Mouse (Mus musculus) hindbrain, postnatal 0 days (tissue): ENCODE measurements around the gene Prox2. TPM values are rescaled to one million over a fixed set of nuclear protein-coding genes. Genes with fewer than 3 reads are reported as not detected.

ENCODE experiments used
- ATAC-seq: fragments of 200-750 bp; cut with Nextera tagmentation; 2 replicates; pipeline ENCODE4 v1.8.0; 2017; ENCODE audit warnings: mild to moderate bottlenecking, moderate TSS enrichment, moderate library complexity
- DNase-seq: peaks from one replicate; pipeline ENCODE4 v3.0.0-alpha.2; 2015; ENCODE audit warnings: low spot score
- H3K27ac ChIP-seq: fragments of 300-500 bp; sonication (generic); 2 replicates; pipeline ENCODE4 v1.5.1; 2014; ENCODE audit warnings: mild to moderate bottlenecking
- H3K27me3 ChIP-seq: fragments of 300-500 bp; sonication (generic); 2 replicates; pipeline ENCODE4 v1.6.1; 2014; ENCODE audit warnings: low read length, mixed read lengths; ENCODE audit not compliant: insufficient read depth
- H3K36me3 ChIP-seq: fragments of 300-500 bp; sonication (generic); 2 replicates; pipeline ENCODE4 v1.6.1; 2014; ENCODE audit warnings: low read length, mixed read lengths; ENCODE audit not compliant: insufficient read depth
- H3K4me1 ChIP-seq: fragments of 300-500 bp; sonication (generic); 2 replicates; pipeline ENCODE4 v1.6.1; 2014; ENCODE audit warnings: antibody characterized with exemption, low read length, mixed read lengths; ENCODE audit not compliant: insufficient read depth
- H3K4me2 ChIP-seq: fragments of 300-500 bp; sonication (generic); 2 replicates; pipeline ENCODE4 v1.6.1; 2014; ENCODE audit warnings: low read depth, mild to moderate bottlenecking, low read length, moderate library complexity, mixed read lengths
- H3K4me3 ChIP-seq: fragments of 300-500 bp; sonication (generic); 2 replicates; pipeline ENCODE4 v1.5.1; 2014; ENCODE audit warnings: low read length
- H3K9ac ChIP-seq: fragments of 300-500 bp; sonication (generic); replicated peaks from 2 replicates; pipeline ENCODE4 v1.6.1; 2014; ENCODE audit warnings: mild to moderate bottlenecking, low read length, moderate library complexity, mixed read lengths
- H3K9me3 ChIP-seq: fragments of 300-500 bp; sonication (generic); 2 replicates; pipeline ENCODE4 v1.6.1; 2016; ENCODE audit warnings: low read length, mixed read lengths
- CTCF ChIP-seq: IDR thresholded peaks from 2 replicates; pipeline ENCODE4 v1.5.1; 2016; ENCODE audit warnings: antibody characterized with exemption, control low read depth, low read depth
- WGBS: fragments of 180-500 bp; shearing (Covaris S2); extraction: QIAGEN DNeasy Blood & Tissue Kit; methylation state at CpG from one replicate; pipeline ENCODE4 v1.1.7; 2014; 5-methylcytosine and 5-hydroxymethylcytosine counted together
- polyA plus RNA-seq: library from polyadenylated mRNA; unstranded; fragments of >200 nt; fragmentation: Nextera tagmentation; extraction: Ambion mirVana; gene quantifications from 2 replicates; pipeline ENCODE4 v1.2.1, GENCODE M21; 2015
- total RNA-seq: library from RNA; depleted of rRNA; stranded (reverse); fragments of >200 nt; gene quantifications from 2 replicates; pipeline ENCODE4 v1.2.3, GENCODE M21; 2014; rRNA removed

Prox2 gene
- total and polyA plus RNA-seq, 2 experiments from 2014 or later, result 0.68 to 1.4 TPM

- DNase-seq (no peak), ATAC-seq (no peak)
- Histone ChIP-seq H3K4me2 (no peak overlapping the region), H3K9ac (no peak overlapping the region), H3K9me3 (no peaks in the 10 kb centered on the region), H3K27ac (no peak overlapping the region), H3K36me3 (peaks cover 11% of the 10 kb centered on the region; the same call in 1 of the 2 replicates), H3K4me3 (no peak overlapping the region), H3K4me1 (no peaks in the 10 kb centered on the region), H3K27me3 (no peaks in the 10 kb centered on the region)
- 89% methylated on average over 12 of the region's 12 CpGs for WGBS
- TF ChIP-seq CTCF, result no peak
Measured at GRCm38 (mm10) chr12:85087845-85088244, 22.7 kb downstream of the Prox2 start.

DNA sequence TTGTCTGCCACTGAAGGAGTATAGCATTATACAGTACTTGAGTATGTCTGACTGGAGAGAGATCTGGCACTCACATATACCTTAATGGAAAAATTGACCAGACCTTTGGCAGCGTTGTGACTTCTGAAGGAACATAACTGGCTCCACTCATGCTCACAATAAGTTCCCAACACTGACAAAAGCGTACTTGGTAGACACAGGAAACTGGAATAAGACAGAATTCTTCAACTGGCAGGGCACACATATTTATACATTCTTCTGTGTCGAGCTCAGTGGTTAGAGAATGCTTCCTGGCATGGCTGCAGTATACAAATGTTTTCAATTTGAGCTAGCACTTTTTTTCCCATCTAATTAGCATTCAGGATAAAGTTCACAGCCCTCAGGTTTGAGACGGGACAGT, 25.6 kb downstream of the Prox2 start:
- peaks cover 11% of the 10 kb centered on the region; the same call in 1 of the 2 replicates for H3K36me3 ChIP-seq

DNA sequence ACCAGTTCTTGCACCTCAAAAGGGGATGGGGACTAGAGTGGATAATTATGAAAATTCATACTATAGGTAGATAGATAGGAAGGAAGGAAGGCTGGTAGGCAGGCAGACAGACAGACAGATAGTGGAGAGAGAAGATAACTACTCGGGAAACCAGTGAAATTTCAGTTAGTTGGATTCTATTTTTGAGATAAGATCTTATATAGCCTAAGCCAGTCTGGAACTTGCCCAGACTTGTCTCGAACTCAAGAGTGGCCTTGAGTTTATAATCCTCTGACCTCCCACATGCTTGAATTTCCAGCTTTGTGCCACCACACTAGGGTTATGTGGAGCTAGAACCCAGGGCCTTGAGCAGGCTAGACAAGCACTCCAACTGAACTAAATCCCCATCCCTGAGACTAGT, 26.3 kb downstream of the Prox2 start:
- no peaks in the 10 kb centered on the region for H3K4me1 ChIP-seq
- H3K9ac ChIP-seq, result no peak overlapping the region
- H3K9me3 ChIP-seq, result no peaks in the 10 kb centered on the region
- no peaks in the 10 kb centered on the region for H3K27me3 ChIP-seq
- no peak for DNase-seq
- H3K36me3 ChIP-seq, result peaks cover 11% of the 10 kb centered on the region; the same call in 1 of the 2 replicates
- H3K4me3 ChIP-seq, result no peak overlapping the region
- H3K27ac ChIP-seq, result no peak overlapping the region
- ATAC-seq, result no peak
- no peak for TF ChIP-seq CTCF
- no peak overlapping the region for H3K4me2 ChIP-seq
- 88% methylated on average over 2 of the region's 2 CpGs for WGBS

More for the DNA sequence above, 25.6 kb downstream of the Prox2 start:
- H3K4me1 ChIP-seq, result no peaks in the 10 kb centered on the region
- no peaks in the 10 kb centered on the region for H3K9me3 ChIP-seq
- 89% methylated on average over 4 of the region's 4 CpGs for WGBS
- H3K4me2 ChIP-seq, result no peak overlapping the region
- no peak for TF ChIP-seq CTCF
- DNase-seq (no peak), ATAC-seq (no peak)
- no peaks in the 10 kb centered on the region for H3K27me3 ChIP-seq
- no peak overlapping the region for H3K9ac ChIP-seq
- H3K4me3 ChIP-seq, result no peak overlapping the region
- no peak overlapping the region for H3K27ac ChIP-seq

DNA sequence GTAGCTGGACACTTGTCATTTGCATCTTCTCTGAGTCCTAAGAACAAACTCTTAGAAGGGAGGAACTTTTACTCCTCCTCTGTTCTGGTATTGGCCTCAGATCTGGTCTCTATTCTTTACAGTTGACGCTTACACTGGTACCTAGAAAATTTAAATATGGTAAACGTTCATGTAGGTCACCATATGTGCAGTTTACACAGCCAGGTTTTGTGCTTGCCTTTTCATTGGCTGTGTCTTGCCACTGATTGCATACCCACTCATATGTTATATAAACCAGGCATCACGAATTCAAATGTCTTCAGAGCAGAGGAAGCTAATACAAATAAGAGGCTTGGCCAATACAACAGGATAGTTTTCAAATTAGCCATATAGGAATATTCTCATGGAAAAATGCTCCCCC, 33.5 kb downstream of the Prox2 start:
- H3K36me3 ChIP-seq, result peaks cover 6% of the 10 kb centered on the region; the same call in 1 of the 2 replicates
- 89% methylated on average over 3 of the region's 3 CpGs for WGBS
- H3K27ac ChIP-seq, result no peak overlapping the region
- H3K4me2 ChIP-seq, result no peak overlapping the region
- DNase-seq, result no peak
- no peak overlapping the region for H3K4me3 ChIP-seq
- H3K4me1 ChIP-seq, result no peaks in the 10 kb centered on the region
- no peak for TF ChIP-seq CTCF
- no peak for ATAC-seq
- no peak overlapping the region for H3K9ac ChIP-seq
- no peaks in the 10 kb centered on the region for H3K27me3 ChIP-seq
- H3K9me3 ChIP-seq, result no peaks in the 10 kb centered on the region

GRCm38 (mm10) chr12:85071043-85071442, 39.5 kb downstream of the Prox2 start:
- H3K4me1 ChIP-seq, result no peaks in the 10 kb centered on the region
- no peak overlapping the region for H3K27ac ChIP-seq
- no peaks in the 10 kb centered on the region for H3K27me3 ChIP-seq
- DNase-seq, result no peak
- no peak overlapping the region for H3K4me2 ChIP-seq
- H3K36me3 ChIP-seq, result peaks cover 19% of the 10 kb centered on the region; the same call in 1 of the 2 replicates
- H3K9ac ChIP-seq, result no peak overlapping the region
- no peak for ATAC-seq
- no peak for TF ChIP-seq CTCF
- H3K4me3 ChIP-seq, result no peak overlapping the region
- no peaks in the 10 kb centered on the region for H3K9me3 ChIP-seq

- H3K4me3 ChIP-seq, result no peak overlapping the region
- H3K4me2 ChIP-seq, result no peak overlapping the region
- 40% methylated on average over 6 of the region's 6 CpGs for WGBS
- no peak overlapping the region for H3K27ac ChIP-seq
- H3K36me3 ChIP-seq, result peaks cover 36% of the 10 kb centered on the region
- TF ChIP-seq CTCF, result no peak
- H3K9me3 ChIP-seq, result no peaks in the 10 kb centered on the region
- H3K27me3 ChIP-seq, result no peaks in the 10 kb centered on the region
- no peak for DNase-seq
- no peak overlapping the region for H3K9ac ChIP-seq
- no peak for ATAC-seq
- H3K4me1 ChIP-seq, result no peaks in the 10 kb centered on the region
Measured at GRCm38 (mm10) chr12:85051218-85051617, 59.3 kb downstream of the Prox2 start.

Other genes starting within 250 kb of the Prox2 start
- gene Ltbp2, start 234.2 kb downstream of the Prox2 start, total RNA-seq, result 0.43 and 2.9 TPM in 2 replicates
- 0.08 and 0.21 TPM in 2 replicates for gene Ltbp2, start 234.2 kb downstream of the Prox2 start, polyA plus RNA-seq
- gene Fcf1, start 139.9 kb downstream of the Prox2 start, total RNA-seq, result 24.9 and 31.3 TPM in 2 replicates
- gene Fcf1, start 139.9 kb downstream of the Prox2 start, polyA plus RNA-seq, result 69.7 and 78.5 TPM in 2 replicates
- gene Arel1, start 139.9 kb downstream of the Prox2 start, total RNA-seq, result 83.7 and 86.6 TPM in 2 replicates
- gene Arel1, start 139.9 kb downstream of the Prox2 start, polyA plus RNA-seq, result 27.5 and 27.6 TPM in 2 replicates
- 30.5 and 35.8 TPM in 2 replicates for gene Ylpm1, start 114.4 kb downstream of the Prox2 start, total RNA-seq
- 23.5 and 24.4 TPM in 2 replicates for gene Ylpm1, start 114.4 kb downstream of the Prox2 start, polyA plus RNA-seq
- gene Dlst, start 74 bp upstream of the Prox2 start, total RNA-seq, result 104 and 115 TPM in 2 replicates
- gene Dlst, start 74 bp upstream of the Prox2 start, polyA plus RNA-seq, result 104 and 108 TPM in 2 replicates
- 42.0 TPM in 2 replicates for gene Rps6kl1, start 40.5 kb upstream of the Prox2 start, total RNA-seq
- gene Rps6kl1, start 40.5 kb upstream of the Prox2 start, polyA plus RNA-seq, result 29.3 and 30.8 TPM in 2 replicates
- 2.9 and 5.0 TPM in 2 replicates for gene Pgf, start 67.0 kb upstream of the Prox2 start, total RNA-seq
- gene Pgf, start 67.0 kb upstream of the Prox2 start, polyA plus RNA-seq, result 10.0 TPM in 2 replicates
- 38.9 and 91.0 TPM in 2 replicates for gene Eif2b2, start 108.7 kb upstream of the Prox2 start, total RNA-seq
- gene Eif2b2, start 108.7 kb upstream of the Prox2 start, polyA plus RNA-seq, result 86.6 and 87.9 TPM in 2 replicates
- gene Mlh3, start 159.8 kb upstream of the Prox2 start, total RNA-seq, result 5.5 and 9.9 TPM in 2 replicates
- gene Mlh3, start 159.8 kb upstream of the Prox2 start, polyA plus RNA-seq, result 4.9 and 5.1 TPM in 2 replicates
- 17.9 and 18.2 TPM in 2 replicates for gene Acyp1, start 177.7 kb upstream of the Prox2 start, total RNA-seq
- 50.9 and 55.8 TPM in 2 replicates for gene Acyp1, start 177.7 kb upstream of the Prox2 start, polyA plus RNA-seq
- 1.1 and 1.3 TPM in 2 replicates for gene Zc2hc1c, start 177.8 kb upstream of the Prox2 start, total RNA-seq
- 1.4 and 1.5 TPM in 2 replicates for gene Zc2hc1c, start 177.8 kb upstream of the Prox2 start, polyA plus RNA-seq
- 20.5 and 21.5 TPM in 2 replicates for gene Nek9, start 228.6 kb upstream of the Prox2 start, total RNA-seq
- gene Nek9, start 228.6 kb upstream of the Prox2 start, polyA plus RNA-seq, result 8.9 and 10.5 TPM in 2 replicates